Mouse (Mus musculus) forebrain, postnatal 0 days (tissue): ENCODE measurements around the gene Fggy. TPM values are rescaled to one million over a fixed set of nuclear protein-coding genes. Genes with fewer than 3 reads are reported as not detected.

ENCODE experiments used
- ATAC-seq: fragments of 200-750 bp; cut with Nextera tagmentation; 2 replicates; pipeline ENCODE4 v1.8.0; 2017; ENCODE audit warnings: mild to moderate bottlenecking, moderate library complexity
- DNase-seq: peaks from one replicate; pipeline ENCODE4 v3.0.0-alpha.2; 2015
- H3K27ac ChIP-seq: fragments of 300-500 bp; sonication (generic); 2 replicates; pipeline ENCODE4 v1.5.1; 2014; ENCODE audit warnings: low read depth, mild to moderate bottlenecking, antibody characterized with exemption, low read length, moderate library complexity, mixed read lengths
- H3K27me3 ChIP-seq: fragments of 300-500 bp; sonication (generic); 2 replicates; pipeline ENCODE4 v1.6.1; 2014; ENCODE audit warnings: mild to moderate bottlenecking, low read length, mixed read lengths; ENCODE audit not compliant: insufficient read depth
- H3K36me3 ChIP-seq: fragments of 300-500 bp; sonication (generic); 2 replicates; pipeline ENCODE4 v1.6.1; 2014; ENCODE audit warnings: mild to moderate bottlenecking, moderate library complexity; ENCODE audit not compliant: insufficient read depth
- H3K4me1 ChIP-seq: fragments of 300-500 bp; sonication (generic); 2 replicates; pipeline ENCODE4 v1.6.1; 2014; ENCODE audit warnings: antibody characterized with exemption; ENCODE audit not compliant: insufficient read depth
- H3K4me2 ChIP-seq: fragments of 300-500 bp; sonication (generic); 2 replicates; pipeline ENCODE4 v1.6.1; 2014; ENCODE audit warnings: low read depth, mild to moderate bottlenecking, moderate library complexity
- H3K4me3 ChIP-seq: fragments of 300-500 bp; sonication (generic); 2 replicates; pipeline ENCODE4 v1.5.1; 2014; ENCODE audit warnings: low read depth, low read length, mixed read lengths
- H3K9ac ChIP-seq: fragments of 300-500 bp; sonication (generic); 2 replicates; pipeline ENCODE4 v1.6.1; 2014; ENCODE audit warnings: mild to moderate bottlenecking
- H3K9me3 ChIP-seq: fragments of 300-500 bp; sonication (generic); 2 replicates; pipeline ENCODE4 v1.6.1; 2016; ENCODE audit warnings: low read length
- CTCF ChIP-seq: sonication (generic); IDR thresholded peaks from 2 replicates; pipeline ENCODE4 v1.5.1; 2016; ENCODE audit warnings: antibody characterized with exemption, control low read depth, low read depth
- WGBS: fragments of 180-500 bp; shearing (Covaris S2); extraction: QIAGEN DNeasy Blood & Tissue Kit; methylation state at CpG from one replicate; pipeline ENCODE4 v1.1.7; 2014; 5-methylcytosine and 5-hydroxymethylcytosine counted together
- polyA plus RNA-seq: library from polyadenylated mRNA; unstranded; fragments of >200 nt; fragmentation: Nextera tagmentation; extraction: Ambion mirVana; gene quantifications from 2 replicates; pipeline ENCODE4 v1.2.1, GENCODE M21; 2015
- total RNA-seq: library from RNA; depleted of rRNA; stranded (reverse); fragments of >200 nt; gene quantifications from 2 replicates; pipeline ENCODE4 v1.2.3, GENCODE M21; 2014

The Fggy gene
- total and polyA plus RNA-seq, 2 experiments from 2014 or later, result 4.8 to 4.9 TPM

- DNase-seq, result peak; percentile 27
- WGBS, result 27% methylated on average over 6 of the region's 6 CpGs
- Histone ChIP-seq H3K4me3 (no peak overlapping the region), H3K4me2 (no peak overlapping the region), H3K36me3 (no peaks in the 10 kb centered on the region), H3K27me3 (no peaks in the 10 kb centered on the region), H3K9ac (no peak overlapping the region), H3K27ac (no peak overlapping the region), H3K9me3 (no peaks in the 10 kb centered on the region), H3K4me1 (no peaks in the 10 kb centered on the region)
- TF ChIP-seq CTCF, result no peak
- peak; percentile 68; the same call in 1 of the 2 replicates for ATAC-seq
Measured at GRCm38 (mm10) chr4:95752538-95753188, 195.4 kb downstream of the Fggy start.

DNA sequence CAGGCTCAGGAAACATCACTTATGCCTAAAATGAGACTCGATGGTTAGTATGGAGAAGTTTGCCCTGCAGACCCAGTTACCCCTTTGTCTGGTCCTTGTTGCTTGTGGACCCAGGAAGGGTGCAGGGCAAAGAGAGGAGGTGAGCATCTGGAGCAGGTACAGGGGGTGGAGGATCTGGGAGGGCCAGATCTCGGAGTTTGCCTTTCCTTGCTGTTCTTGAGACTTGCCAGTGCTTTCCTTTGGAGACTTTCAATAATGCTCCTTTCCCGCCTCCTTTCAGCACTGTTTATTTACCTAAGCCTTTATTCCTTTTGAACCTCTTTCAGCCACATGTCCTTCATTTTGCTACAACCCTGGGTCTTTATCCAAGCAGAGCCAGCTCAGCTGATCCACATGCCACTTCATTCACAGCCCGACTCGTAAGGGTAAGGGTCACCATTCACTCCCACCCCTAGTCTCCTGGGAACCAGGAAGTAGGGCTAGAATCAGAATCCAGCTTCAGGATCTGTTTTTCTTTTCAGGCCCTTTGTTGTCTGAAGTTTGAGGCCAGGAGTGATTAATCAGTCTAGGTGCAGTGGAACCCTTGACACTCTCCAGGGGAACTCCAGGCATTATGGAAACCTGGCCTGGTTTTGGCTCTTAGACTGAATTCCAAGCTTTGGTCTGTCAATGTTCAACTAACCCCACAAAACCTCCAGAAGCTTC lies 201.9 kb downstream of the Fggy start:
- no peak overlapping the region for H3K4me3 ChIP-seq
- H3K36me3 ChIP-seq, result no peaks in the 10 kb centered on the region
- TF ChIP-seq CTCF, result no peak
- H3K4me1 ChIP-seq, result no peaks in the 10 kb centered on the region
- H3K4me2 ChIP-seq, result no peak overlapping the region
- no peak overlapping the region for H3K27ac ChIP-seq
- DNase-seq (no peak), ATAC-seq (no peak)
- H3K27me3 ChIP-seq, result no peaks in the 10 kb centered on the region
- H3K9ac ChIP-seq, result no peak overlapping the region
- WGBS, result 68% methylated on average over 5 of the region's 5 CpGs
- no peaks in the 10 kb centered on the region for H3K9me3 ChIP-seq

DNA sequence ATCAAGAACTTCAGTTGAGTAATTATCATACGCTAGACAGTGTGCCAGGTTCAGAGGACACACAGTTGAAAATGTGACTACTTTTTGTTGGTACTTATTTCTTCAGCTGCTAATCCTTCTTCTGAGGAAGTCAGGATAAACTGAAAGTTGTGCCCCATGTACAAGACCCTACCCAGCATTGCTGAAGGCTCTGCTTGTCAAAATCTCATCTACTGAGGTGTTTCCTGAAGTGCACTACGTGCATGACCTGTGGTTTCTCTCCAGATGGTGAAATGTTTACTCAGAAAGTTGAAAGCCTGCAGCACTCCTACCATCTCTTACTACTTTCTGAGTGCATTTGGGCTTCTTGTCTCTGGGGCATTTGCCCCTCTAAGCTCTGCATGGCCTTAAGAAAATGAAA lies 208.1 kb downstream of the Fggy start:
- WGBS, result 86% methylated on average over 2 of the region's 2 CpGs
- Histone ChIP-seq H3K4me2 (no peak overlapping the region), H3K4me1 (no peaks in the 10 kb centered on the region), H3K36me3 (no peaks in the 10 kb centered on the region), H3K9me3 (no peaks in the 10 kb centered on the region), H3K9ac (no peak overlapping the region), H3K27ac (no peak overlapping the region), H3K4me3 (no peak overlapping the region), H3K27me3 (no peaks in the 10 kb centered on the region)
- DNase-seq (no peak), ATAC-seq (no peak)
- no peak for TF ChIP-seq CTCF

GRCm38 (mm10) chr4:95770469-95770868 lies 213.2 kb downstream of the Fggy start:
- no peak for ATAC-seq
- no peak overlapping the region for H3K4me3 ChIP-seq
- H3K4me1 ChIP-seq, result no peaks in the 10 kb centered on the region
- no peak for DNase-seq
- H3K36me3 ChIP-seq, result no peaks in the 10 kb centered on the region
- TF ChIP-seq CTCF, result no peak
- no peaks in the 10 kb centered on the region for H3K27me3 ChIP-seq
- H3K9me3 ChIP-seq, result no peaks in the 10 kb centered on the region
- 84% methylated on average over 5 of the region's 5 CpGs for WGBS
- no peak overlapping the region for H3K4me2 ChIP-seq
- H3K9ac ChIP-seq, result no peak overlapping the region
- H3K27ac ChIP-seq, result no peak overlapping the region

GRCm38 (mm10) chr4:95771542-95771941 lies 214.2 kb downstream of the Fggy start:
- no peak overlapping the region for H3K4me2 ChIP-seq
- ATAC-seq (no peak), DNase-seq (no peak)
- WGBS, result 91% methylated on average over 3 of the region's 3 CpGs
- no peak overlapping the region for H3K4me3 ChIP-seq
- no peaks in the 10 kb centered on the region for H3K4me1 ChIP-seq
- no peaks in the 10 kb centered on the region for H3K27me3 ChIP-seq
- no peaks in the 10 kb centered on the region for H3K36me3 ChIP-seq
- TF ChIP-seq CTCF, result no peak
- no peak overlapping the region for H3K9ac ChIP-seq
- H3K27ac ChIP-seq, result no peak overlapping the region
- H3K9me3 ChIP-seq, result no peaks in the 10 kb centered on the region

GRCm38 (mm10) chr4:95771945-95772344 lies 214.6 kb downstream of the Fggy start:
- ATAC-seq (no peak), DNase-seq (no peak)
- Histone ChIP-seq H3K9ac (no peak overlapping the region), H3K9me3 (no peaks in the 10 kb centered on the region), H3K36me3 (no peaks in the 10 kb centered on the region), H3K4me3 (no peak overlapping the region), H3K4me1 (no peaks in the 10 kb centered on the region), H3K27ac (no peak overlapping the region), H3K4me2 (no peak overlapping the region), H3K27me3 (no peaks in the 10 kb centered on the region)
- WGBS, result 40% methylated on average over 4 of the region's 4 CpGs
- no peak for TF ChIP-seq CTCF

DNA sequence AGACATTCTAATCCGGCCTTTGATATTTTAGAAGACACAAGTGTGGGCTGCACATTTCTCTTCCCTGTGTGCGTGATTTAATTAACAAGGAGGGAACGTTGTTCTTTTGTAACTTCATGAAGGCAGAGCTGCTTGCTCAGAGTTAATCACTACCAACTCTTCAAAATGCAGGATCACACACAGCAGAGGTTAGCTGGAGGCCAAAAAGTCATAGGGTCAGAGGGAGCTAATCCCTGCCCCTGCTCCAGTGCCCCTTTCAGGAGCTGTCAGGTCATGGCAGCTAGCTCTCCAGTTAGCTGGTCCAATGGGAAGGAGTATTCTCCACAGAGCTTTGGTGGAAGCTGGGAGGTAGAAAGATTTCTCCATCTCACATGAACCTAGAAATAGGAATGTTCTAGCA lies 215.4 kb downstream of the Fggy start:
- Histone ChIP-seq H3K4me3 (no peak overlapping the region), H3K36me3 (no peaks in the 10 kb centered on the region), H3K9ac (no peak overlapping the region), H3K27me3 (no peaks in the 10 kb centered on the region), H3K4me1 (no peaks in the 10 kb centered on the region), H3K9me3 (no peaks in the 10 kb centered on the region), H3K4me2 (no peak overlapping the region), H3K27ac (no peak overlapping the region)
- no peak for ATAC-seq
- TF ChIP-seq CTCF, result no peak
- WGBS, result 29% methylated on average over 3 of the region's 3 CpGs
- DNase-seq, result no peak
